Mouse (Mus musculus) hindbrain, embryonic 16.5 days (tissue): ENCODE measurements at regions not wholly inside any gene's neighbourhood (a gene's known extent, or its start where the extent isn't known, plus 50 kb on each side); places are given as distances from the start of the nearest gene placed in this dataset.

Source experiments
- ATAC-seq: fragments of 200-750 bp; cut with Nextera tagmentation; 2 replicates; pipeline ENCODE4 v1.8.0; 2017; ENCODE audit warnings: moderate TSS enrichment, moderate library complexity
- H3K27ac ChIP-seq: fragments of 300-500 bp; sonication (generic); 2 replicates; pipeline ENCODE4 v1.5.1; 2014; ENCODE audit warnings: low read depth, mild to moderate bottlenecking, control low read depth, low read length, moderate library complexity
- H3K27me3 ChIP-seq: fragments of 300-500 bp; sonication (generic); replicated peaks from 2 replicates; pipeline ENCODE4 v1.6.1; 2014; ENCODE audit warnings: low read length; ENCODE audit not compliant: control insufficient read depth, insufficient read depth
- H3K36me3 ChIP-seq: fragments of 300-500 bp; sonication (generic); 2 replicates; pipeline ENCODE4 v1.6.1; 2014; ENCODE audit warnings: mild to moderate bottlenecking, low read length, moderate library complexity, mixed read lengths; ENCODE audit not compliant: control insufficient read depth, insufficient read depth
- H3K4me1 ChIP-seq: fragments of 300-500 bp; sonication (generic); 2 replicates; pipeline ENCODE4 v1.6.1; 2014; ENCODE audit warnings: low read depth, low read length; ENCODE audit not compliant: control insufficient read depth, insufficient read depth
- H3K4me2 ChIP-seq: fragments of 300-500 bp; sonication (generic); 2 replicates; pipeline ENCODE4 v1.6.1; 2014; ENCODE audit warnings: mild to moderate bottlenecking, low read length, control low read depth, moderate library complexity
- H3K4me3 ChIP-seq: fragments of 300-500 bp; sonication (generic); 2 replicates; pipeline ENCODE4 v1.5.1; 2014; ENCODE audit warnings: mild to moderate bottlenecking, low read length, control low read depth, moderate library complexity
- H3K9ac ChIP-seq: fragments of 300-500 bp; sonication (generic); 2 replicates; pipeline ENCODE4 v1.6.1; 2014; ENCODE audit warnings: low read depth, mild to moderate bottlenecking, control low read depth, low read length, moderate library complexity
- H3K9me3 ChIP-seq: fragments of 300-500 bp; sonication (generic); 2 replicates; pipeline ENCODE4 v1.6.1; 2014; ENCODE audit warnings: mild to moderate bottlenecking, low read length, moderate library complexity; ENCODE audit not compliant: control insufficient read depth
- WGBS: fragments of 180-500 bp; shearing (Covaris S2); extraction: QIAGEN DNeasy Blood & Tissue Kit; methylation state at CpG from one replicate; pipeline ENCODE4 v1.1.7; 2014; 5-methylcytosine and 5-hydroxymethylcytosine counted together

DNA sequence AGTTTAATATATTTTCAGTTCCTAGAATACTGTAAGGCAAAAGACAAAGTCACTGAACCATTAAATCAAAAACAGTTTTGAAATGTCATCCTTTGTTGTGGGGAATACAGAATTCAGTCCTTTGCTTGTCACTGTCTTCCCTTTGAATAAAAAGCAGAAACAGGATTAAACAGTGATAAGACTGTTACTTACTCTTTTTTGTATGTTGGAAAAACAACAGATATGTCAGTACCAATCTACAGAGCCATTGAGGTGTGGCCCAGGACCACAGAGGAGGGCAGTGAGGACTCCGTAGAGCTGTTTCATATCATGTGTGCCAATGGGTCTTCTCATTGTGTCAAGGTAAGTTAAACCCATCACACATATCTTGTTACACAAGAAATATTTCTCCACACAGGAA lies 55.6 kb upstream of the Mbnl1 start:
- no peak overlapping the region for H3K9ac ChIP-seq
- no peaks in the 10 kb centered on the region for H3K9me3 ChIP-seq
- H3K4me3 ChIP-seq, result no peak overlapping the region
- no peak for ATAC-seq
- no peak overlapping the region for H3K27ac ChIP-seq
- no peaks in the 10 kb centered on the region for H3K36me3 ChIP-seq
- H3K27me3 ChIP-seq, result no peaks in the 10 kb centered on the region
- H3K4me2 ChIP-seq, result no peak overlapping the region
- 74% methylated on average over 1 of the region's 1 CpGs for WGBS
- no peaks in the 10 kb centered on the region for H3K4me1 ChIP-seq

DNA sequence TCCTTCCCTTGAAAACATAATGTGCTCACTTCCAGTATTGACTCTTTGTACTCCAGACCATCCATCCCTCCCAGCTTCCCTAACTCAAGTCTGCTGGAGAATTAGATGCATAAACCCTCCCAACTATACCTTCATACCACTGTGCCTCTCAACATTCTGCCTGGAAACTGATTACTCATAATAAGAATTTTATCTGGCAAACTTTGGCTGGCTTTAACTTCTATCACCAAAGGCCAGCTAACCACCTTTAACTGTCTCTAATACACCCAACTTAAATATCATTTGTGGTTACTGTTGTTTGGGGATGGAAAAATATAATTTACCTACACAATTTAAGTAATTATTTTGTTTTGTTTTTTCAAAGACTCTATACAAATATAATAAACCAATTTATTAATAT lies 54.0 kb upstream of the Mbnl1 start:
- Histone ChIP-seq H3K9me3 (no peaks in the 10 kb centered on the region), H3K27ac (no peak overlapping the region), H3K9ac (no peak overlapping the region), H3K36me3 (no peaks in the 10 kb centered on the region), H3K4me3 (no peak overlapping the region), H3K4me1 (no peaks in the 10 kb centered on the region), H3K4me2 (no peak overlapping the region), H3K27me3 (no peaks in the 10 kb centered on the region)
- no peak for ATAC-seq

DNA sequence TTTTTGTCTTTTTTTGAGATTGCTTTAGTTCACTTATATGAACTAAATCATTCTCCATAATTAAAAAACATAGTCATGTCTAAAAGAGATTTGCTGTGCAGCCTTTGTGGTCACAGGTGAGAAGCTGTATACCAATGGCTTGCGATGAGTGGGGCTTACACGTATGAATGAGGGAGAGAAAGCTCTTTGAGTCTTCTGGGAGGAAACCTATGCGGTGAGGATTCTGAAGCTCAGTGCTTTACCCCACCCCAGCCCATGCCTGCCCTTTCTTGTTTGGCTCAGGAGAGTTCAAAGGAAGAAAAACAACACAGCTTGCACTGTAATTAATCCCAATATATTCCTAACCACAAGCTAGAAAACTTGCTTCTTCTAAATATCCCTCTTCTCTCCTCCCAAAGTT lies 53.4 kb upstream of the Mbnl1 start:
- no peak for ATAC-seq
- Histone ChIP-seq H3K27me3 (no peaks in the 10 kb centered on the region), H3K4me2 (no peak overlapping the region), H3K4me1 (no peaks in the 10 kb centered on the region), H3K9ac (no peak overlapping the region), H3K36me3 (no peaks in the 10 kb centered on the region), H3K9me3 (no peaks in the 10 kb centered on the region), H3K27ac (no peak overlapping the region), H3K4me3 (no peak overlapping the region)
- 95% methylated on average over 3 of the region's 3 CpGs for WGBS
